Mouse (Mus musculus) MEL (cell line): ENCODE data around the gene Bbof1. TPM values are rescaled to one million over a fixed set of nuclear protein-coding genes. Genes with fewer than 3 reads are reported as not detected.

ENCODE experiments used
- DNase-seq: peaks from one replicate; pipeline ENCODE4 v3.0.0; 2011; ENCODE audit warnings: low read depth, low spot score
- H3K27ac ChIP-seq: 2 replicates; pipeline ENCODE4 v1.5.1; 2012; ENCODE audit warnings: low read depth, mild to moderate bottlenecking, control low read depth, low read length, moderate library complexity; ENCODE audit not compliant: control insufficient read depth
- H3K27me3 ChIP-seq, 2 experiments: fragments of 150-350 bp in 1 of 2; sonication (generic) in 1 of 2; 2 replicates each; pipeline ENCODE4 v1.6.1; 2012; ENCODE audit warnings: low read length in 2 of 2, mild to moderate bottlenecking in 2 of 2, improper control_type of control experiment in 1 of 2, moderate library complexity in 1 of 2; ENCODE audit not compliant: insufficient read depth in 2 of 2, control insufficient read depth in 1 of 2
- H3K36me3 ChIP-seq, 2 experiments: 2 replicates each; pipeline ENCODE4 v1.6.1; 2012 to 2014; ENCODE audit warnings: low read length in 2 of 2, improper control_type of control experiment in 1 of 2, inconsistent platforms in 1 of 2, mild to moderate bottlenecking in 1 of 2; ENCODE audit not compliant: insufficient read depth in 2 of 2, control insufficient read depth in 1 of 2
- H3K4me1 ChIP-seq, 2 experiments: fragments of 150-350 bp in 1 of 2; sonication (generic) in 1 of 2; 2 replicates each; pipeline ENCODE4 v1.6.1; 2012; ENCODE audit warnings: low read length in 2 of 2, improper control_type of control experiment in 1 of 2, mild to moderate bottlenecking in 1 of 2; ENCODE audit not compliant: insufficient read depth in 2 of 2, control insufficient read depth in 1 of 2
- H3K4me3 ChIP-seq, 2 experiments: fragments of 150-350 bp in 1 of 2; sonication (generic) in 1 of 2; 2 replicates each; pipeline ENCODE4 v1.5.1; 2012; ENCODE audit warnings: low read depth in 2 of 2, low read length in 2 of 2, mild to moderate bottlenecking in 2 of 2, moderate library complexity in 2 of 2, control low read depth in 1 of 2, improper control_type of control experiment in 1 of 2; ENCODE audit not compliant: control insufficient read depth in 1 of 2, insufficient read depth in 1 of 2
- H3K79me2 ChIP-seq: 2 replicates; pipeline ENCODE4 v1.6.1; 2012; ENCODE audit warnings: mild to moderate bottlenecking, low read length, moderate library complexity; ENCODE audit not compliant: control insufficient read depth, poor library complexity, insufficient read depth
- H3K9ac ChIP-seq: 2 replicates; pipeline ENCODE4 v1.6.1; 2012; ENCODE audit warnings: low read depth, mild to moderate bottlenecking, control low read depth, low read length, moderate library complexity; ENCODE audit not compliant: control insufficient read depth, poor library complexity, severe bottlenecking
- H3K9me3 ChIP-seq: fragments of 150-350 bp; sonication (generic); replicated peaks from 2 replicates; pipeline ENCODE4 v1.6.1; 2012; ENCODE audit warnings: mild to moderate bottlenecking, low read length, improper control_type of control experiment, moderate library complexity; ENCODE audit not compliant: insufficient read depth
- BHLHE40 ChIP-seq: IDR thresholded peaks from 2 replicates; pipeline ENCODE4 v1.6.1; 2012; ENCODE audit warnings: low read depth, mild to moderate bottlenecking, inconsistent platforms, low read length, improper control_type of control experiment, borderline replicate concordance
- ELF1 ChIP-seq: IDR thresholded peaks from 2 replicates; pipeline ENCODE4 v1.6.1; 2014; ENCODE audit warnings: low read depth, mild to moderate bottlenecking, inconsistent platforms, low read length, improper control_type of control experiment, moderate library complexity
- GABPA ChIP-seq: IDR thresholded peaks from 2 replicates; pipeline ENCODE4 v1.6.1; 2012; ENCODE audit warnings: low read depth, mild to moderate bottlenecking, inconsistent platforms, low read length, improper control_type of control experiment, moderate library complexity
- GATA1 ChIP-seq: IDR thresholded peaks from 2 replicates; pipeline ENCODE4 v1.6.1; 2011; ENCODE audit warnings: low read depth, low read length, improper control_type of control experiment
- HCFC1 ChIP-seq: IDR thresholded peaks from 2 replicates; pipeline ENCODE4 v1.6.1; 2012; ENCODE audit warnings: low read depth, mild to moderate bottlenecking, inconsistent platforms, low read length, improper control_type of control experiment, moderate library complexity
- JUND ChIP-seq: IDR thresholded peaks from 2 replicates; pipeline ENCODE4 v1.6.1; 2011; ENCODE audit warnings: low read depth, mild to moderate bottlenecking, improper control_type of control experiment, low read length
- MAFK ChIP-seq: IDR thresholded peaks from 2 replicates; pipeline ENCODE4 v1.6.1; 2011; ENCODE audit warnings: low read depth, mild to moderate bottlenecking, low read length, improper control_type of control experiment, borderline replicate concordance
- MAZ ChIP-seq: IDR thresholded peaks from 2 replicates; pipeline ENCODE4 v1.6.1; 2012; ENCODE audit warnings: low read depth, mild to moderate bottlenecking, inconsistent platforms, low read length, improper control_type of control experiment
- MYB ChIP-seq: IDR thresholded peaks from 2 replicates; pipeline ENCODE4 v1.6.1; 2011; ENCODE audit warnings: mild to moderate bottlenecking, low read depth, low read length, improper control_type of control experiment
- NRF1 ChIP-seq: IDR thresholded peaks from 2 replicates; pipeline ENCODE4 v1.6.1; 2014; ENCODE audit warnings: low read depth, mild to moderate bottlenecking, inconsistent platforms, low read length, improper control_type of control experiment, moderate library complexity; ENCODE audit not compliant: poor library complexity, insufficient read depth, severe bottlenecking
- POLR2AphosphoS5 ChIP-seq: IDR thresholded peaks from 2 replicates; pipeline ENCODE4 v1.6.1; 2012; ENCODE audit warnings: low read depth, borderline replicate concordance, mild to moderate bottlenecking, inconsistent platforms, low read length, moderate library complexity, mixed read lengths
- RAD21 ChIP-seq: IDR thresholded peaks from 2 replicates; pipeline ENCODE4 v1.6.1; 2011; ENCODE audit warnings: mild to moderate bottlenecking, low read depth, low read length, improper control_type of control experiment
- RCOR1 ChIP-seq: IDR thresholded peaks from 2 replicates; pipeline ENCODE4 v1.6.1; 2012; ENCODE audit warnings: low read depth, mild to moderate bottlenecking, inconsistent platforms, low read length, improper control_type of control experiment
- SMC3 ChIP-seq: IDR thresholded peaks from 2 replicates; pipeline ENCODE4 v1.6.1; 2011; ENCODE audit warnings: low read depth, low read length, improper control_type of control experiment
- TCF12 ChIP-seq: IDR thresholded peaks from 2 replicates; pipeline ENCODE4 v1.6.1; 2014; ENCODE audit warnings: low read depth, mild to moderate bottlenecking, inconsistent platforms, low read length, improper control_type of control experiment, moderate library complexity
- UBTF ChIP-seq: IDR thresholded peaks from 2 replicates; pipeline ENCODE4 v1.6.1; 2012; ENCODE audit warnings: low read depth, mild to moderate bottlenecking, inconsistent platforms, low read length, improper control_type of control experiment, moderate library complexity, borderline replicate concordance; ENCODE audit not compliant: insufficient read depth
- USF2 ChIP-seq, 2 experiments: IDR thresholded peaks; 2 replicates each; pipeline ENCODE4 v1.6.1; 2011 to 2012; ENCODE audit warnings: improper control_type of control experiment in 2 of 2, low read length in 2 of 2, borderline replicate concordance in 1 of 2, inconsistent platforms in 1 of 2, low read depth in 1 of 2, mild to moderate bottlenecking in 1 of 2; ENCODE audit not compliant: insufficient read depth in 1 of 2
- ZC3H11A ChIP-seq: IDR thresholded peaks from 2 replicates; pipeline ENCODE4 v1.6.1; 2012; ENCODE audit warnings: low read depth, mild to moderate bottlenecking, inconsistent platforms, low read length, improper control_type of control experiment
- ZKSCAN1 ChIP-seq: IDR thresholded peaks from 2 replicates; pipeline ENCODE4 v1.6.1; 2012; ENCODE audit warnings: low read depth, mild to moderate bottlenecking, inconsistent platforms, low read length, improper control_type of control experiment, moderate library complexity
- ZMIZ1 ChIP-seq: IDR thresholded peaks from 2 replicates; pipeline ENCODE4 v1.6.1; 2012; ENCODE audit warnings: low read depth, mild to moderate bottlenecking, inconsistent platforms, low read length, improper control_type of control experiment, moderate library complexity
- ZNF384 ChIP-seq: IDR thresholded peaks from 2 replicates; pipeline ENCODE4 v1.6.1; 2012; ENCODE audit warnings: low read depth, mild to moderate bottlenecking, inconsistent platforms, low read length, improper control_type of control experiment
- polyA plus RNA-seq, 2 experiments: library from polyadenylated mRNA; stranded (reverse) in 1 of 2; unstranded in 1 of 2; fragments of >175 nt in 1 of 2; fragments of >200 nt in 1 of 2; gene quantifications; 2 replicates each; pipeline versions ENCODE4 v1.2.1 to v1.2.4; 2012; ENCODE audit warnings: low replicate concordance in 2 of 2, low read depth in 1 of 2; ENCODE audit not compliant: insufficient read length in 2 of 2, insufficient read depth in 1 of 2, missing spikeins in 1 of 2
- total RNA-seq: library from RNA; depleted of rRNA; stranded (reverse); fragments of 300-350 nt; gene quantifications from 2 replicates; pipeline ENCODE4 v1.2.3, GENCODE M21; 2012

Gene Bbof1
- total and polyA plus RNA-seq, 3 experiments = 0.81 to 1.3 TPM; not detected in 1

DNA sequence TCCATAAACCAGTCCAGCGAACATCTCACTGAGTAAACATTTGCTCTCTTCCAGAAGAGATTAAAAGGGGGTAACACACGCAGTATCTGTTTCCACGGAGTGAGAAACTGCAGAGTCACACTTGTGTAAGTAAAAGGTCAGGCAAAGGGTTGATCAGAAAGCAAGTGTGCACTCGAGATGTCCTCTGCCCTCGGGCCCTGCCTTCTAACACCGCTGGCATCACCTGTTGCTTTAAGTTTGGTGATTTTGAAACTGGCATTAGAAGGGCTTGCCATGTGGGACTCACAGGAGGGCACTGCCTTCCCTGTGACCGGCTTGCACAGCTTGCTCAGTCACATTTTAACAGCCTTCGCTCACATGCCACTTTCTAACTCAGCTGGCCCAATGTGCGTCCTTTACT lies 9.2 kb upstream of the Bbof1 start:
- DNase-seq = no peak
- Histone ChIP-seq H3K9ac (no peak overlapping the region), H3K4me3 (no peak overlapping the region), H3K9me3 (no peaks in the 10 kb centered on the region), H3K79me2 (no peaks in the 10 kb centered on the region), H3K27me3 (no peaks in the 10 kb centered on the region), H3K36me3 (peaks cover 0 to 21% of the 10 kb centered on the region in 2 experiments; a peak in 3 of 4 replicates), H3K27ac (no peak overlapping the region), H3K4me1 (peaks cover 9 to 19% of the 10 kb centered on the region in 2 experiments)
- TF ChIP-seq ZNF384 (no peak), ZC3H11A (no peak), ZKSCAN1 (no peak), ELF1 (no peak)

DNA sequence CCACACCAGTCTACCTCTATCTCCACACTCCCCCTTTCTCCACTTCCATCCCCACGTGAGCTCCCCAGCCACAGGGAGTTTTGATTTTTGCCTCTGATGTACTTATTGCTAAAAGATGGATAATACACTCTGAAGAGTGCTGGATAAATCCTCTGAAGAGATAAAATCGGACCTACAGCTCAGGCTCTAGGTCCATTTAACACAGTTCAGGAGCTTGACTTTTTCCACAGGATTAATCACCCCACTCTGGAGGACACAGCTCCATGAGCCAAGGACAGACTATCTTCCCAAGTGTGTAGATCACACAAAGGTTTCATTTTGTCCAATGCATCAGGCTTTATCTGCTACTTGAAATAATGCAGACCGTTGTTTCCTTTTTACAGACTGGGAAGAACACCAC lies 8.8 kb upstream of the Bbof1 start:
- H3K27ac ChIP-seq = no peak overlapping the region
- peaks cover 9 to 19% of the 10 kb centered on the region in 2 experiments for H3K4me1 ChIP-seq
- no peaks in the 10 kb centered on the region for H3K27me3 ChIP-seq
- no peak overlapping the region for H3K4me3 ChIP-seq
- H3K79me2 ChIP-seq = no peaks in the 10 kb centered on the region
- no peak overlapping the region for H3K9ac ChIP-seq
- H3K36me3 ChIP-seq = peaks cover 0 to 21% of the 10 kb centered on the region in 2 experiments; a peak in 3 of 4 replicates
- no peak for DNase-seq
- TF ChIP-seq RAD21 (no peak), USF2 (IDR thresholded peaks at IDR 0.05; ENCODE audit: borderline replicate concordance in 1 of 2, insufficient read depth in 1 of 2, low read depth in 1 of 2, low read length in 2 of 2) (no peak), ZMIZ1 (no peak), RCOR1 (no peak), GABPA (no peak), GATA1 (no peak), MYB (no peak), UBTF (no peak), POLR2AphosphoS5 (no peak), MAFK (no peak), HCFC1 (no peak), JUND (no peak), ELF1 (no peak), TCF12 (no peak), MAZ (no peak), SMC3 (no peak), BHLHE40 (no peak), NRF1 (no peak)
- no peaks in the 10 kb centered on the region for H3K9me3 ChIP-seq
